Mouse (Mus musculus) brown adipose tissue, adult 24 weeks (tissue): ENCODE data around the gene Nrarp. TPM values are rescaled to one million over a fixed set of nuclear protein-coding genes. Genes with fewer than 3 reads are reported as not detected.
A peak's percentile ranks its signal among the peaks of the same experiment; 100 is the strongest.

Source experiments
- H3K27ac ChIP-seq: fragments of 200-500 bp; replicated peaks from 2 replicates; pipeline ENCODE4 v1.5.1; 2012; ENCODE audit warnings: low read depth, mild to moderate bottlenecking, low read length
- H3K4me1 ChIP-seq: fragments of 200-500 bp; 2 replicates; pipeline ENCODE4 v1.6.1; 2012; ENCODE audit warnings: low read length, mixed read lengths; ENCODE audit not compliant: control insufficient read depth, insufficient read depth, insufficient read length
- H3K4me3 ChIP-seq: fragments of 200-500 bp; 2 replicates; pipeline ENCODE4 v1.5.1; 2012; ENCODE audit warnings: low read depth, mild to moderate bottlenecking, low read length, moderate library complexity; ENCODE audit not compliant: insufficient read depth
- polyA plus RNA-seq: library from polyadenylated mRNA; stranded (reverse); fragments of >200 nt; gene quantifications from 2 replicates; pipeline ENCODE4 v1.2.4, GENCODE M21; 2012; ENCODE audit not compliant: missing spikeins, insufficient read depth, insufficient read length

Nrarp gene
- polyA plus RNA-seq, 1 experiment: 7.1 TPM

- Histone ChIP-seq H3K4me1 (peaks cover 38% of the 10 kb centered on the region), H3K27ac (peak overlapping the region; percentile 11; the same call in 1 of the 2 replicates), H3K4me3 (no peak overlapping the region)
These were observed 10.8 kb upstream of the Nrarp start for GRCm38 (mm10) chr2:25169778-25170177.

DNA sequence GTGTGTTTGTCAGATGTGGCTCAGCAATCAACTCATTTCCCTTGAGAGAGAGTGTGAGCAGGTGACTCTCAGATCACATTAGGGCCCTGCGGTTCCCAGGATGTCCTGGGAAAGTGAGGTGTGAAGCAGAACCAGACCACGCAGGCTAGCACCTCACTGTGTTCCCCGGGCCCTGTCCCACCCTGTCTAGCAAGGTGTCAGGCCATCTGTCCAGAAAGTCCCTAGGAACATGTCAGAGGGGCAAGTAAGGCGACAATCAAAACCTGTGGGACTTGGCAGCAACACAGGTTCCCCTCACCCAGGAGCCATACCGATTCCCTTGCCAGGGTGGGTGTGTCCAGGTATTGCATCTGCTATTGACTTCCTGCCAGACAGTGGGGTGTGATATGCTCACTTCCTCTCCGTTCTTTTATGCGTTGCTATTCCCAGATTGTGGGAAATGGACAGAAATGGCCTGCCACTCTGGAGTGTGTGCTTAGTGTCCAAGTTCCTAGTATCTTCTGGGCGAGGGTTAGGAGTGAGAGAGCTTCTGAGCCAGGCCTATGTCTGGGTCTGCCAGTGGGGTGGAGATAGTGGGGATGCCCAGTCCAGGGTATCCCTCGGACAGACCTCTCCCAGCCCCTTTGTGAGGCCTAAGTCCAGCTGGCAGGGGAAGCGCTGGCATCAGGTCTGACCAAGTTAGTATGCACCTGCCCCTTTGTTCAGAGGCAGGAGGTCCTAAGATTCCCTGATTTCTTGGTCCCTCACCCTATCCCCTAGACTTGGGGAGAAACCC lies 10.0 kb upstream of the Nrarp start:
- Histone ChIP-seq H3K27ac (peak overlapping the region; percentile 60), H3K4me3 (no peak overlapping the region), H3K4me1 (peaks cover 40% of the 10 kb centered on the region)

- peaks cover 47% of the 10 kb centered on the region for H3K4me1 ChIP-seq
- H3K4me3 ChIP-seq: no peak overlapping the region
- no peak overlapping the region for H3K27ac ChIP-seq
These were observed 9.3 kb upstream of the Nrarp start for GRCm38 (mm10) chr2:25171101-25171768.

DNA sequence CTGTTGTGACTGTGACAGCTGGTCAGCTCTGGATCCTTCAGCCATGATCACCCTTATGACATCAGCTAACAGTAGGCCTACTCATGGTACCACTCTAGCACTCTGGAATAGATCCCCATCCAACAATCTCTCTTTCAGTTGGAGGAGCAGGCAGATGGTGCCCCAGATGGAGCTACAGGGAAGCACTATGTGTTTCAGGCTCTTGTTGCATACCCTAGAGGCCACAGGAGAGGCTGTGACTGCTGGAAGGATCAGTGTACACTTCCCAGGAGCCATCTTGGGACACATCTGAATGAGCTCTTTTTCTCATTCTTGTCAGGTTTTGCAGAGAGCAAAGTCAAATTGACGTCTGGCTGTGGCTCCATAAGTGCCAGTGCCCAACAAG lies 8.8 kb upstream of the Nrarp start:
- H3K4me3 ChIP-seq: no peak overlapping the region
- peaks cover 48% of the 10 kb centered on the region for H3K4me1 ChIP-seq
- H3K27ac ChIP-seq: no peak overlapping the region

- Histone ChIP-seq H3K27ac (no peak overlapping the region), H3K4me3 (no peak overlapping the region), H3K4me1 (peaks cover 43% of the 10 kb centered on the region)
These were observed 7.9 kb upstream of the Nrarp start for GRCm38 (mm10) chr2:25172629-25173028.

DNA sequence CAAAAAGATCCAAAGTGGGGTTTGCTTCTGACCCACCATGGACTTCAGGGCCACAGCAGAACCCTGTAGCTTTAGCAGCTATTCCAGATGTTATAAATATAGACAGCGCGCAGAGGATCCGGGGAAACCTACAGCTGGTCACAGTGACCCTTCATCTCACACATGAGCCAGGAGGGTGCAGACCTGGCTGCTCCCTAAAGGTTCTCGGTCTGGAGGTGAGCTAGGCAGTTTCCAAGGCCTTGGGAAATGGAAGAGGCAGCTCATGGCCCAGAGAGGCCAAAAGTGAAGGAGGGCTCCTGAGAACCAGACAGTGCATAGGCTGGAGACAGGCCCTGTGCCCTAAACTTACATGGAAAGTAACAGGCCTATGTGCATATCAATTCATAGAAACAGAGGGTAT lies 6.7 kb upstream of the Nrarp start:
- no peak overlapping the region for H3K27ac ChIP-seq
- H3K4me3 ChIP-seq: no peak overlapping the region
- peaks cover 47% of the 10 kb centered on the region for H3K4me1 ChIP-seq

- Histone ChIP-seq H3K4me3 (no peak overlapping the region), H3K4me1 (peaks cover 40% of the 10 kb centered on the region), H3K27ac (peak overlapping the region; percentile 91)
These were observed 5.5 kb upstream of the Nrarp start for GRCm38 (mm10) chr2:25174866-25175689.

DNA sequence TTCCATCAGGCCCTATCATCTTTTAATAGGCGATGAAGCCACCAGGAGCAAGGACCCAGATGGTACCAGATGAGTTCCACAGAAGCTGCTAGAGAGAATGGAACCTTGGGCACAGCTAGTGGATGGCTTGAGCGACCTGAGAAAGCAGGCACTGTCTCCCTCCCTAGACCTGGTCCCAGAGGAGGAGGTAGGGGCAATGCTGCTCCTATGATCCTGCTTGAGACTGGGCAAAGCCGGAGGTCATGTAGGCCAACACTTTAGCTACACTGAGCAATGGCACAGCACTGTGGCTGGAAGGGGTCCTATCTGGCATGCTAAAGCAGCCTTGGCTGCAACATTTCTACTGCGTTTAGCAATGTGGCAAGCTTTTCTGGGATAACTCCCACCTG lies 4.9 kb upstream of the Nrarp start:
- Histone ChIP-seq H3K4me3 (no peak overlapping the region), H3K4me1 (peaks cover 35% of the 10 kb centered on the region), H3K27ac (peak overlapping the region; percentile 91)

- Histone ChIP-seq H3K27ac (peak overlapping the region; percentile 91), H3K4me3 (peak overlapping the region; percentile 16)
These were observed 4.0 kb upstream of the Nrarp start for GRCm38 (mm10) chr2:25176573-25176972.

DNA sequence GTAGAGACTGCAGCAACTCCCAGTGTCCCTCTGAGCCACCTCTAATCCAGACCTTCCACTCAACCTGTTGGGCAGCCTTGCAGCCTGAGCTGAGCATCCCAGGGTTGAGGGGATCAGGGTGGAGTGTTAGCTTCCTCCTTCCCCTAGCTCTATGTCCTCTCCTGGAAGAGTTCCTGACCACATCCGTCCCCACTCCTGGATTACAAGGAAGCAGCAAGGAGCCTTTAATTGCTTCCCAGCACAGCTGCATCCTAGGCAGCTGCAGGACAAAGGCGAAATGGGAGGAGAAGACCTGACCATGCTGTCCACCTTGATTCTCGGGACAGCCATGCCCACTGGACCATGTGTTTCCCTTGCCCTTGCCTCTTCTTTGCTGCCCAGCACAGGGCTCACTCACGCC lies 3.5 kb upstream of the Nrarp start:
- H3K4me3 ChIP-seq: peak overlapping the region; percentile 42
- H3K27ac ChIP-seq: peak overlapping the region; percentile 91
- peaks cover 26% of the 10 kb centered on the region for H3K4me1 ChIP-seq

More at GRCm38 (mm10) chr2:25176573-25176972, 4.0 kb upstream of the Nrarp start:
- peaks cover 27% of the 10 kb centered on the region for H3K4me1 ChIP-seq

DNA sequence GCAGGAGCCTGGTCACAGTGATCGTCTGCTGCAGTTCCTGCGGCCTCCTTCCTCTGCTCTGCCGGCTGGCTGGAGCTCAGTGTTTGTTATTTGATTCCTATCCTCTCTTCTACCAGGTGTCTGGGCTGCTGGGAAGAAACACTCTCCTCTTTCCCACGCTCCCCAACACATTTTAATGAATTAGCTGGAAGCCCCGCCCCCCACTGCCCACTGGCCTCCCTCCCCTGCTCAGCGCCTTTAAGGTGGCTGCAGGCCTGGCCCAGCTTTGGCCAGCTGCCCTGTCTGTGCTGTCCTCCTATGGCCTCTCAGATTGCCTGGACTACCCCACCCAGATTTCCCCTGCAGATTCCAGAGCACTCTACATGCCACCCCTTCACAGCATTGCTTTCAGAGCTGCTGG lies 2.9 kb upstream of the Nrarp start:
- Histone ChIP-seq H3K4me3 (peak overlapping the region; percentile 42), H3K27ac (peak overlapping the region; percentile 91), H3K4me1 (peaks cover 26% of the 10 kb centered on the region)

DNA sequence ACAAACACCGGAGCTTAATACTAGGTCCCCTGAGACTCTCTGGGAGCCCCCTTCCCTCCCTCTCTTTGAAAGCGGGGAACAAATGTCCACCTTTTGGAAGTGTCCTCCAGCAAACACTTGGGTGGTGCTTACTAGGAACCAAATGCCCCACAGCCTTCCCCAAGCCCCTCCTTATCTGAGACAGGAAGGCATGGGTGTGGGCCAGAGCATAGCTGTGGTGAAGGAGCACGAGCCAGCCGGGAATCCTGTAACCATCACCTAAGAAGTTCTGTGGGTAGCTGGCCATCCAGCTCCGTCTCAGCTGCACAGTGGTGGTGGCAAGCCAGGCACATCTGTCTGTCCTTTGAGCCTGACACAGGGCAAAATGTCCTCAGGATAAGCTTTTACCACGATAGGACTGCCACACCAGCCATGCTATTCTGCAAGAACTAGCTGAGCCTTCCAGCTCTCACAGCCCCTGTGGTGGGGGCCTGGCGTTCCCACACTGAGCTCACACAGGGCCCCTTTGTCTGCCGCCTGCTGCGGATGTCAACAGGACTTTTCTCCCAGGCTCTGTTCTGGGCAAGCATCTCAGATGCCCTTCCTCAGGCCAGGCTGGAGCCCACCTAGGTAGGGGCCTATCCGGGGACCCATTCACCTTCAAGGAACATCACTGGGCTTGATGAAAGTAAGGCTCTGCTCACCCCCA lies 2.1 kb upstream of the Nrarp start:
- Histone ChIP-seq H3K4me1 (peaks cover 26% of the 10 kb centered on the region), H3K27ac (peak overlapping the region; percentile 83)

GRCm38 (mm10) chr2:25179566-25180217 lies 866 bp upstream of the Nrarp start:
- H3K27ac ChIP-seq: peak overlapping the region; percentile 89
- H3K4me3 ChIP-seq: peak overlapping the region; percentile 65
- peaks cover 27% of the 10 kb centered on the region for H3K4me1 ChIP-seq

More for the DNA sequence above, 2.1 kb upstream of the Nrarp start:
- H3K4me3 ChIP-seq: peak overlapping the region; percentile 14
